Mouse (Mus musculus) megakaryocyte, embryonic 14.5 days (primary cell): ENCODE measurements around the gene Cdk9.

ENCODE experiments used
- FLI1 ChIP-seq: IDR thresholded peaks from 2 replicates; pipeline ENCODE4 v1.6.1; 2012; ENCODE audit warnings: low read length, inconsistent platforms, mixed read lengths
- GATA1 ChIP-seq: IDR thresholded peaks from 3 replicates; pipeline ENCODE4 v1.6.1; 2012; ENCODE audit warnings: mixed read lengths, low read length, inconsistent platforms, borderline replicate concordance

DNA sequence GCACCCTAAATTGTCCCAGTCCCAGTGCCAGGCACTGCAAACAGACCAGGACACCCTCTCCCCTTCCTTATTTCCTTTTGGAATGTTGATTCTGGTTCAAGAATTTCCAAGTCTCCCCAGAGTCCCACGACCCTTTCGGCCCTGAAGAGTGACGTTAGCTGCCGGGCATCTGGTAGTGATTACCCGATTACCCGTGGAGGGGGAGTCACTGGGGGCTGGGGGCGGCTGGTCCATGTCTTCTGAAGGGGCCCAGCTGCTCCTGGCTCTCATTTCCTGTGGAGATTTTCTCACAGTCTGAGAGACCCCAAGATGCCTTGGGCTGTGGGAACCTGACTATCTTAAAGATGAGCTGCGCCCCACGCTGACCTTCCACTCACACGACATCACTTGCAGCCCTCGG is 18.0 kb upstream of the Cdk9 start:
- TF ChIP-seq GATA1 (no peak), FLI1 (no peak)
